Mouse (Mus musculus) lung, postnatal 14 days (tissue): ENCODE measurements around the gene St6galnac6.

Source experiments
- DNase-seq: peaks from one replicate; pipeline ENCODE4 v3.0.0; 2021

Gene St6galnac6

DNA sequence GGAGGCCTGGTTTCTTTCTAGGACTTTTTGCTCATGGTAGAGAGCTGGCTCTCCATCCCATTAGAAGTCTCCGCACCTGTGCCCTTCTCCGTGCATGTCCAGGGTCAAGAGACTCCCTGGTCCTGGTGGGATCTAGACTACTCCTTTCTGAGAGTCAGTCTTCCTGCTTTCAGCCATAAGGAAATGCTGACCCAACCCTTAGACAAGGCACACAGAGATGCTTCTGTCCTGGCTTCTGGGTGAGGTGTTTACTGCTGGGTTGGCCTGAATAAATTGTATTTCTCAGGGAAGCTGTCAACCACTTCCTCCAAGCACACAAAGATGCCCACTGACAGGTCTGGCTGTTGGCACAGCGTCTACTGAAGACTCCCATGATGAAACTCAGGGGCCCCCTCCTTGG is at the start of gene St6galnac6:
Gene St6galnac6 (plus strand): TSS at position 301 of the 400 bp plus-strand sequence.
- DNase-seq, result no peak

GRCm38 (mm10) chr2:32549764-32550163 is 49.7 kb upstream of the St6galnac6 start:
- DNase-seq, result peak; percentile 45

DNA sequence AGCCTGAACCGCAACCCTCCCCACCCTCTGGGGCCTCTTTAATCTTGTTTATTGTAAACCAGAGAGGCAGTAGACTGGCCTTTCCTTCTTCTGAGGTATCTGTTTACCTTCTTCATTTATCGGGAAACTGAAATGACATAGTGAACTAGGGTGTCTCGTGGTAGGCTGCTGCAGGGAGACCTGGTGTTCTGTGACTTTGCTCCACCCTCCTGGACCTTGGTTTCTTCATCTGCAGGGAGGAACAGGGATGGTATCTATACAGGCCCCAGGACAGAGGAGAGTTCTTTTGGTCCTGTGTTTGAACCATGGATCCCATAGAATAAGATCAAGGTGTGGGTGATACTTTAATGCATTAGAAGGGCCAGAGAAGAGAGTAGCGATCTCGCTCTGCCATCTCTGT is 48.3 kb upstream of the St6galnac6 start:
- DNase-seq, result no peak

- no peak for DNase-seq
These were observed 45.8 kb upstream of the St6galnac6 start for GRCm38 (mm10) chr2:32553592-32554148.

DNA sequence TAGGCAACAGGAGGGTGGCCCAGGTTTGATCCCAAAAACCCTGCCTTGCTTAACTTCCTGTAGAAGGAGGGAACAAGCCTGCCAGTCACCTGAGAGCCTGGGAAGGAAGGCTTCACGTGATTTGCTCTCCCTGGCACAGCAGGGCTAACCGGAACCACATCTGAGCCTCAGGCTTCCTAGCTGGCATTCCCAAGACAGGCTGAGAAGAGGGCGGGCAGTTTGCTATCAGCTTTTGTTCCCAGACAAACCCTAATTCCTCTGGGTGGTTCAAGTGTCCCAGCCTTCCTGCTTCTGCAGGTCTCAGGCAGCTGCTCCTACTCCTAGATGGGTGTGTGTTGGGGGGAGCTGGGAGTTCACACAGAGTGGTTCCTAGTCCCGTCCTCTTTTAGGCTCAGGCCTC is 44.0 kb upstream of the St6galnac6 start:
- no peak for DNase-seq

DNA sequence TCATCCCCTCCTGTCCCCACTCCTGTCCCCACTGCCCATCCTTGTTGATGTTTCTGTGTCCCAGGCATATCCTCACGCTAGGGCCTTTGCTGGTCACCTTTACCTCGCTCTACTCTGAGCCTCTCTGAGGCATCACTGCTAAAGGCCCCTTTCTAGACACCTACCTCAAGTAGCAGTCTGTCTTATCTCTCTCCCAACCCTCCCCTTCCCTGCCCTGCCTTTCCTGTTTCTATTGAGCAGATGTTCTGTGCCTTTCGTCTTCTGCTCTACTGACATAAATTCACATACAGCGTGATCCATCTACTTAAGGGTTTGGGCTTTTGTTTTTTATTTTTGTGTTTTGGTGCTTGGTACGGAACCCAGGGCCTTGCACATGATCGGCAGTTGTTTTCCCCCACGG is 43.5 kb upstream of the St6galnac6 start:
- DNase-seq, result no peak

DNA sequence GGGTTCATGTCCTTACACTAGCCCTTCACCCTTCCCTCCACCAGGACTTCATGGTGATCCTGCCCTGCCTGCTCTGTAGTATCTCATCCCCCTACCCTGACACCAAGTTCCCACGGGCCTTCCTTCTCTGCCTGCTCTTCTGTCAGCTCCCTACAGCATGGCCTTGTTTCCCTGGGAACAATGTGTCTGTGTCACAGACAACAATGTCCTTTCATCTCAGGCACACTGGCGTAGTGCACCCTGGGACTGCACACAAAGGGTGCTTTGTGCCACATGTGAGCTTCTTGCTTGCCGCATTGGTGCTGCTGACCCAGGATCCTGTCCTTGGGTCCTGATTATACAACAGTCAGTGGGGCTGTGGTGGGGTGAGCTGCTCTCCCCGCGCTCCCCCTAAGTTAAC is 39.9 kb upstream of the St6galnac6 start:
- DNase-seq, result no peak

DNA sequence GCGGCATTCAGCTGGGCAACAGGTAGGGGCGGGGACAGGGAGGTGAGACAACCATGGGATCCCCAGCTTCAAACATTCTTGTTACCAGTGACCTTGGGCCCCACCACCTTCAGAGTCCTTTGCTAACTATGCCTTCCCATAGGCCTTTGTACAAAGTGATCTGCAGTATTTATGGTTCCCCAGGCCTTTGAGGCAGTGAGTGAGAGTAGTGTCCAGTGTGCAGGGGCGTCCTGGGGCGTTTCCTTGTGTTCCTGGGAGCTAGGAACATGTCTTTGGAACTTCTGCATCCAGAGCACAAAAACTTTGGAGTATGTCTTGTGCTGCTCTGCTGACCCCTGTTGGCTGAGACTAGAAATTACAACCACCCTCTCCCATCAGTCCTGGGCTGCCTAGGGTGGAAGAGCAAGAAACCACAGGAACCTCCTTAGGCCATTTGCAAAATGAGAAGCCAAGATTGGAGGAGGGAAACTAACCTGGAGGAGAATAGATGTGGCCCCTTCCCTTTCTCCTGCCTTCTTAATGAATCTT is 32.9 kb upstream of the St6galnac6 start:
- DNase-seq, result peak; percentile 73

- no peak for DNase-seq
These were observed 31.4 kb upstream of the St6galnac6 start for GRCm38 (mm10) chr2:32568149-32568548.

DNA sequence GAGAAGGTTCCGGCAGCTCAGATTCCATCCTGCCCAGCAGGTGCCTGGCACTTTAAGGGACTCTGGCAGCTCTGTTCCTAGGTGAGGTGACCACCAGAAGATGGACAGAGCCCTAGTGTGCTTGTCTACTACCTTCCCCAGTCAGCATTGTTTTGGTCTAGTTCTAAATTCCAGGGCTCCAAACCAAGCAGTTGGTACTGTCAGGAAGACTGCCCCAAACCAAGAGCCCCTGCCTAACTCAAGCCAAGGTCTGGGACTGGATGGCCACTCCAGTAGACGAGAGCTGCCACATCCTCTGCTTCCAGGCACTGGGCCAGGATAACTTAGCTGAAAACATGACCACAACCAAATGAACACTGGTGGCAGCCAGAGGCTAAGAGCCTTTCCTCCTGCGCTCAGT is 30.6 kb upstream of the St6galnac6 start:
- no peak for DNase-seq

GRCm38 (mm10) chr2:32570698-32571494 is 28.6 kb upstream of the St6galnac6 start, which contains the start of gene Dpm2:
Gene Dpm2, plus strand, starts transcription at chr2:32570858.
- DNase-seq, result peak; percentile 92

DNA sequence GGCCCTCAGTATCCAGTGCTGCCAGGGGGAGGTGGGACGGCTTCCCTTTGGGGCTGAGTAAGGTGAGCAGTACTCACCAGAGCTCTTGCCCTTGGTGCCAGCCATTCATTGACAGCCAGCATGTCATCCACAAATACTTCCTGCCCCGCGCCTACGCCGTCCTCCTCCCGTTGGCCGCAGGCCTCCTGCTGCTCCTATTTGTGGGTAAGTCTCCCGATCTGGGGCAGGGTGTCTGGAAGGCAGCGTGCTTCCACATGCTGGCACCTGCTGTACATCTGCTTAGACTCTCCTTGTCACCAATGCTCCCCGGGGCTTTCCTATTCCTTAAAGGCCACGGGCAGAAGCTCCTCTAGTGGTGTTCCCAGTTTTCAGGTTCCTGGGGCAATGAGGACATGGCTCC is 27.3 kb upstream of the St6galnac6 start:
- no peak for DNase-seq

- no peak for DNase-seq
These were observed 25.0 kb upstream of the St6galnac6 start, which contains the start of gene Pip5kl1 for GRCm38 (mm10) chr2:32574497-32574896. Gene Pip5kl1, plus strand, starts transcription at chr2:32574797.

- peak; percentile 62 for DNase-seq
These were observed 24.5 kb upstream of the St6galnac6 start for GRCm38 (mm10) chr2:32574901-32575585.

GRCm38 (mm10) chr2:32575586-32576160 is 23.8 kb upstream of the St6galnac6 start, which contains the start of gene 9430097D07Rik:
Gene 9430097D07Rik, minus strand, starts transcription at chr2:32575684.
- no peak for DNase-seq

DNA sequence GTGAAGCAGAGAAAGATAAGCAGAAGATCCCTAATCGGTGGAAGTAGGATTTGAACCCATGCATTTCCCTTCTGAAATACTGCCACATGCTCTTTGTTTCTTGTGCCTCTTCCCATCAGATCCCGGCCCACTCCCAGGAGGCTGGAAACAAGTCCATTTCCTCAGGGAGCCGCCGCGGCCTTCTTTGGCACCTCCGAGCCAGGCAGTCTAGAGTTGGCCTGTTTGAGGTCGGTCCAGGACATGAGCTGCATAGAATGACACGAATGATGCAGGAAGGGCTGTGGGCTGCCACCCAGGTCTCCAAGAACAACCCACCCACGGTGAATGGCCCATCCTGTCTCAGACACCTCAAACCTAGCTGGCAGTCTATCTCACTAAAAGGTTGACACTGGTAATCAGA is 23.0 kb upstream of the St6galnac6 start:
- DNase-seq, result no peak

DNA sequence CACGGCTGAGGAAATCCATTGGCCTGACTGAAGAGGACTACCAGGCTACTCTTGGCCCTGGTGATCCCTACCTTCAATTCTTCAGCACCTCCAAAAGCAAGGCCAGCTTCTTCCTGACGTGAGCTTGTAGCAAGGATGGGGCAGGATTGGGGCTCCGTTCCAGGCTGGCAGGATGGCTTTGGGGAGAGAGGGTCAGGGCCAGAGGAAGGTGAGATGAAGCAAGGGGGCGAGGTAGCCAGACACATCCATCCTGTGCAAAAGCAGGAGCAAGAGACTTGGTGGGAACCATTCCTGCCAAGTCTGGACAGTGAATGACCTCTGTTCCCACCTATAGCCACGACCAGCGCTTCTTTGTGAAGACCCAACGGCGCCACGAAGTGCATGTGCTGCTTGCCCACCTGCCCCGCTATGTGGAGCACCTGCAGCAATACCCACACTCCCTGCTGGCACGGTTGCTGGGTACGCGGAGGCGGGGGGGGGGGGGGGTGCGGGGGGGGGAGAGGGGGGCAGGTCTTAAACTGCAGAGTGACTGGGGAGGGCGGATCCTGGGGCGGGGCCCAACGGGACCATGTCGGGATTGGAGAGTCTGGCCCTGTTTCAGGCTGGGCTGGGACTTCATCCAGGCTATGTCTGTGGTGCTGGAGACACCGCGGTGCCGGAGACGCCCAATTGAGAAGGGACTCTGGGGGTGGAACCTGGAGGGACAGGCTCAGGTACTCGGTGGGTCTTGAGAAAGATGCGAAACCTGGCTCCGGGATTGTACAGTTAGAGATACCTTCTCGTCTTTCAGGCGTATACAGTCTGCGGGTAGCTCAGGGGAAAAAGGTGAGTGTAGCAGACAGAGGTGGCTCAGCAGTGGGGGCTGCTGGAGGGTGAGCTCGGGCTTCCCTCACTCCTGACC is 21.1 kb upstream of the St6galnac6 start:
- peak; percentile 55 for DNase-seq

- peak; percentile 63 for DNase-seq
These were observed 17.9 kb upstream of the St6galnac6 start for GRCm38 (mm10) chr2:32581450-32582095.

DNA sequence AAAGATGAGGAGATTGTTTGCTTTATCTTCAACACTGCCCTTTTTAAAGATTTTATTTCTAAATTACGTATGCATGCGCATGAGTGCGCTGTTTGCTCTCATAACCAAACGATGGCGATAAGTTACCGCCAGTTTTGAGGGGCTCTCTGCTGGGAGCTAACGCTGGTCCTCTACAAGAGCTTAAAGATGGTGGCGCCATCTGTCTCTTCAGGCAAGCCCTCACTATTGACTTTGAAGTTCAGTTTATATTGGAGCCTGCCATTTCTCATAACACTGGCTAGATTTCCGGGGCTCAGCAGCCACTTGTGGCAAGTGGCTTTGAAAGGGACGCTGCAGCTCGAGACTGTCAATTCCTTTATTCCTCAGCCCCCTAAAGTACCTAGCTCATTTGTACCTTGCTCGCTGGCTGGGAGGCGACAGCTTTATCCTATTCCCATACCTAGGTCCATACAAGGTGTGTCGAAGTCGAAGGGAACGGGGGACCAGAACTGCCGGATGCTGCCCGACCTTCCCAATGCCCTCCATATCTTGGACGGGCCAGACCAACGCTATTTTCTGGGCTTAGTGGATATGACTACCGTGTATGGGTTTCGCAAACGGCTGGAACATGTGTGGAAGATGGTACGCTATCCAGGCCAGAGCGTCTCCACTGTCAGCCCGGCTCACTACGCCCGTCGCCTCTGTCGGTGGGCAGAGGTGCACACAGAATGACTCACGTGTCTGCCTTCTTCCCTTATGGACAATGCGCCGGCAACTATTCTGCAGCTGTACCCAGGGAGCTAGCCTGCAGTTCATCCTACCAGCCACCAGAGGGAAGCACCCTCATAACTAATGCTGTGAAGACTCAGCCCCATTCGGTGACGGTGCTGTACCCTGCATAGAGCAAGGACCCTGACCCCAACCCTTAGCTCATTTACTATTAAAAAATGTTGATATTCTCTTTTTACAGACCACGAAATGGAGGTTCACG is 16.4 kb upstream of the St6galnac6 start:
- peak; percentile 86 for DNase-seq

DNA sequence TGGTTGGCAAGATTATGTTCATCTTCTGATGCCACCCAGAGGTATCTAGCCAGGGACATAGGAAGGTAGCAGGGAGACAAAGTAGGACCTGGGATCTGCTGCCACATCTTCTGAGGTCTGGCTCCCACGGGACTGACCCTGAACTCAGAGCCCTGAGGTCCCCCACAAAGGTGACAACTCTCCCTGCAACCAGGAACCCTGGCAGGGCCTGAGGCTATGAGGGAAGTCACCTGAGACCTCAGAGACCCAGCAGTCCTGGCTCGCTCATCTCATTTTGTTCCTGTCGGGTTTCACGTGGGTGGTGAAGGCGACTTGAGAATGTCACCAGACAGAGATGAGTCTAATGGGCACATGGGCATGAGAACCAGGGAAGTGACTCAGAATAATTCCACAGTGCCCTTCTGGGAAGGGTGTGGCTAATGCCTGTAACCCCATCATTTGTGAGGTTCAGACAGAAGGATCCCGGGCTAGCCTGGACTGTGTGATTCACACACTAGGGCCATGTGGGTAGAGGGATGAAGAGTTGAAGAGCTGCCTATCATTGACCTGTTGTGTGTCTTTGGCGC is 14.3 kb upstream of the St6galnac6 start:
- DNase-seq, result no peak
